Mouse (Mus musculus) kidney, adult 2 months (tissue): ENCODE results near the gene Mapk12.

Source experiments
- CTCF ChIP-seq: fragments of 200-500 bp; conservative IDR thresholded peaks from 2 replicates; pipeline ENCODE4 v1.5.1; 2011; ENCODE audit warnings: low read depth, mild to moderate bottlenecking, control low read depth, low read length, moderate library complexity, mixed read lengths; ENCODE audit not compliant: insufficient read depth, insufficient read length
- POLR2A ChIP-seq: fragments of 200-500 bp; IDR thresholded peaks from one replicate; pipeline ENCODE4 v1.6.1; 2011; ENCODE audit warnings: low read depth, low read length, control low read depth

- TF ChIP-seq POLR2A (peak; percentile 18), CTCF (no peak)
Observed at GRCm38 (mm10) chr15:89122649-89123366, 17.7 kb downstream of the Mapk12 start, which contains the start of gene Tubgcp6.
